Mouse (Mus musculus): ENCODE data around the gene Gcdh. TPM values are rescaled to one million over a fixed set of nuclear protein-coding genes. Genes with fewer than 3 reads are reported as not detected.

Gcdh gene
- total RNA-seq, 2 experiments from 2014 or later, result 38.3 to 38.5 TPM

GRCm38 (mm10) chr8:84837149-84837911 lies 56.4 kb downstream of the Gcdh start:
- no peak for DNase-seq (ENCODE audit: low spot score in 2 of 2)

Small RNAs within 50 kb of the gene (microRNA-seq; reads per million reads assigned to microRNA genes)
- gene Gm24197 (0.25 to 1.8 reads per million in 2 experiments), gene Mir7069 (5.2 to 9.0 reads per million in 2 experiments)

Other genes with a start within 250 kb of the Gcdh start
- gene Ier2, start 231.1 kb downstream of the Gcdh start, total RNA-seq (2021), result 10 to 100 TPM in 1 of 2 experiments, 1 to 10 TPM in 1; 6.2 to 10.0 TPM
- 100 to 1,000 TPM in 1 of 2 experiments, 10 to 100 TPM in 1; 96.9 to 108 TPM for gene Trmt1, start 207.6 kb downstream of the Gcdh start, total RNA-seq (2021)
- 10 to 100 TPM; 94.8 to 95.5 TPM for gene Nacc1, start 206.1 kb downstream of the Gcdh start, total RNA-seq (2021)
- 1 to 10 TPM; 2.0 to 2.2 TPM for gene Lyl1, start 192.5 kb downstream of the Gcdh start, total RNA-seq (2021)
- gene G430095P16Rik, start 170.9 kb downstream of the Gcdh start, total RNA-seq (2021), result not detected
- 100 to 1,000 TPM; 379 to 429 TPM for gene Nfix, start 93.6 kb downstream of the Gcdh start, total RNA-seq (2021)
- gene Dand5, start 71.1 kb downstream of the Gcdh start, total RNA-seq (2021), result 10 to 100 TPM; 10.7 to 10.9 TPM
- 10 to 100 TPM; 27.3 to 27.4 TPM for gene Gadd45gip1, start 62.4 kb downstream of the Gcdh start, total RNA-seq (2021)
- gene Rad23a, start 53.3 kb downstream of the Gcdh start, total RNA-seq (2021), result 10 to 100 TPM; 63.8 to 77.0 TPM
- 100 to 1,000 TPM; 506 to 521 TPM for gene Calr, start 47.0 kb downstream of the Gcdh start, total RNA-seq (2021)
- gene Farsa, start 36.9 kb downstream of the Gcdh start, total RNA-seq (2021), result 10 to 100 TPM; 48.8 to 50.1 TPM
- 10 to 100 TPM; 15.7 to 16.5 TPM for gene Syce2, start 21.8 kb downstream of the Gcdh start, total RNA-seq (2021)
- under 1 TPM in 1 of 2 experiments, not detected in 1; 0.27 TPM for gene Klf1, start 8.0 kb upstream of the Gcdh start, total RNA-seq (2021)
- gene Dnase2a, start 14.6 kb upstream of the Gcdh start, total RNA-seq (2021), result 1 to 10 TPM; 2.8 to 5.1 TPM
- gene Mast1, start 43.4 kb upstream of the Gcdh start, total RNA-seq (2021), result 10 to 100 TPM; 71.8 to 73.3 TPM
- 1 to 10 TPM in 1 of 2 experiments, under 1 TPM in 1; 0.87 to 1.1 TPM for gene Rtbdn, start 53.1 kb upstream of the Gcdh start, total RNA-seq (2021)
- not detected for gene Gm49661, start 75.5 kb upstream of the Gcdh start, total RNA-seq (2021)
- gene Prdx2, start 75.7 kb upstream of the Gcdh start, total RNA-seq (2021), result 100 to 1,000 TPM; 319 to 358 TPM
- 10 to 100 TPM; 41.8 to 46.2 TPM for gene Rnaseh2a, start 75.8 kb upstream of the Gcdh start, total RNA-seq (2021)
- 100 to 1,000 TPM; 102 to 103 TPM for gene Junb, start 84.8 kb upstream of the Gcdh start, total RNA-seq (2021)
- 1 to 10 TPM; 8.1 to 9.5 TPM for gene Hook2, start 96.7 kb upstream of the Gcdh start, total RNA-seq (2021)
- gene Best2, start 120.6 kb upstream of the Gcdh start, total RNA-seq (2021), result not detected
- gene Asna1, start 131.4 kb upstream of the Gcdh start, total RNA-seq (2021), result 100 to 1,000 TPM; 122 to 125 TPM
- 100 to 1,000 TPM; 132 to 133 TPM for gene Trir, start 132.9 kb upstream of the Gcdh start, total RNA-seq (2021)
- 100 to 1,000 TPM; 163 to 179 TPM for gene Tnpo2, start 143.0 kb upstream of the Gcdh start, total RNA-seq (2021)
- gene Fbxw9, start 166.1 kb upstream of the Gcdh start, total RNA-seq (2021), result 10 to 100 TPM; 19.3 to 19.8 TPM
- not detected for gene Gm5741, start 174.1 kb upstream of the Gcdh start, total RNA-seq (2021)
- gene Dhps, start 177.8 kb upstream of the Gcdh start, total RNA-seq (2021), result 10 to 100 TPM; 53.2 to 56.1 TPM
- gene Wdr83os, start 186.8 kb upstream of the Gcdh start, total RNA-seq (2021), result 10 to 100 TPM; 60.9 to 65.6 TPM
- 10 to 100 TPM; 28.1 to 32.3 TPM for gene Wdr83, start 187.4 kb upstream of the Gcdh start, total RNA-seq (2021)
- gene Man2b1, start 189.3 kb upstream of the Gcdh start, total RNA-seq (2021), result 10 to 100 TPM; 33.8 to 34.5 TPM
- gene Zfp791, start 229.2 kb upstream of the Gcdh start, total RNA-seq (2021), result 1 to 10 TPM; 6.7 to 7.2 TPM